Mouse (Mus musculus) heart, postnatal 0 days (tissue): ENCODE data around the gene Hist1h2ad.

ENCODE experiments used
- CTCF ChIP-seq: IDR thresholded peaks from 2 replicates; pipeline ENCODE4 v1.5.1; 2016; ENCODE audit warnings: antibody characterized with exemption, control low read depth, low read depth
- EP300 ChIP-seq: IDR thresholded peaks from 2 replicates; pipeline ENCODE4 v1.6.1; 2016; ENCODE audit warnings: antibody characterized with exemption, low read depth

DNA sequence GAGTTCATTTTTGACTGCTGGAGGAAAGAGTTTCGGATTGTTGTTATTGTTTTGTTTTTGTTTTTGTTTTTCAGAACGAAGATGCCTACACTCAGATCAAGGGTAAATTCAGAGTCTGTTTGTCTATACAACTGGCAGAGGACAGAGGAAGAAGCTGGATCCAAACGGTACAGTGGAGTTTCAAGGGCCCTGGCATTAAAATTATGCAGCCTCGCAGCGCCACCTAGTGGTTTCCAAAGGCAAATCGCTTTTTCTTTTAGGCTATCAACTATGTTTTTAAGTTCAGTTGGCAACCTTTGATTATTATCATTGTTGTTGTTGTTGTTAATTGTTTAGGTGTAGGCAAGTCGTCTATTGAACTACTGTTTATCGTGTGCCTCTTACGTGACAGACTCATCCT, 23.8 kb downstream of the Hist1h2ad start:
- TF ChIP-seq EP300, result no peak
- peak; percentile 81 for TF ChIP-seq CTCF
